Mouse (Mus musculus) brain, adult 10 weeks (tissue): ENCODE measurements around the gene Mog. TPM values are rescaled to one million over a fixed set of nuclear protein-coding genes. Genes with fewer than 3 reads are reported as not detected.

ENCODE experiments used
- polyA plus RNA-seq: library from polyadenylated mRNA; stranded (reverse); fragments of 350-450 nt; fragmentation: Illumina TruSeq; extraction: RNeasy Lipid Tissue Mini Kit (QIAGEN cat#74804); gene quantifications from one replicate; pipeline ENCODE4 v1.2.3, GENCODE M21; 2015; ENCODE audit warnings: low read depth, low replicate concordance

Mog gene
- 122 TPM for polyA plus RNA-seq

DNA sequence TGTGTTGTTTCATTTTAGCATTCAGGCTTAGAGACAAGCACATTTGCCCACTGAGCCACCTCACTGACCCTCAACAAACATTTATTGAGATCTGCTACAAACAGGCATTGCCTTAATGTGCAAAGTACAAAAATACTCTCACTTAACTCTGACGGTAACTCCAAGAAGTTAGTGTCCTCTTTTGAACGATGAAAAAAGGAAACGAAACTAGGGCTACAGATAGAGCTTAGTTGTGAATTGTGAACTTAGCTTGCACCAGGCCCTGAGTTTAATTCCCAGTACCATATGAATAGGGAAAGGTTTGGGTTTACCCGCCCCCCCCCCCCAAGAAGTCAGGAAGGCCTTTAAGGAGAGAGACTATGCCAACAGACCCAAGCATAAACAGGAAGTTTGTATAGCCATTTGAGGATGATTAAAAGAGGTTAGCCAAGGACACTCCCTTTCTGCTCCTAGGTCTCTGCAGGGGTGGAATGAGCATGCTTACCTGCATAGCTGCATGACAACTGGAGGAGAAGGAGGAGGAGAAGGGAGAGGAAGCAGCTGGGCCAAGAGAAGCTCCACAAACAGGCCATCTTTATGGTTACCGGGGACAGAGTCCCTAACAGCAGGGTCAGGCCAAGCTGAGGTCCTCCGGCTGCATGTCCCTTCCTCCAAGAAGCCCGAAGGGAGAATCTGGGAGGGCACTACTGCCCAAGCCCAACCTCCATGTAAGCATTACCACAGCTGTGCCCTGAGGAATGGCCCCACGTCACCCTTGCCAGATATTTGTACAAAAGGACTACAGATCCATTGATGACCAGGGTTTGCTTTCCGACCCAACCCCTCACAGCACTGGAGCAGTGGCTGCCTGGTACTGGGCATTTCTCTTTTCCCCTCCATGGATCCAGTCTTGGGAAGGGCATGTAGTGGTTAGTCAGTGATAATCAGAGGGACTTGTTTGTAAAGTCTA, at the start of gene Mog:
Gene Mog (minus strand): TSS at position 771 of the 949 bp plus-strand sequence.

GRCm38 (mm10) chr17:37045611-37046311, 22.6 kb upstream of the Mog start, which contains the start of gene Gabbr1:
Gene Gabbr1 (plus strand): TSS chr17:37045966.

DNA sequence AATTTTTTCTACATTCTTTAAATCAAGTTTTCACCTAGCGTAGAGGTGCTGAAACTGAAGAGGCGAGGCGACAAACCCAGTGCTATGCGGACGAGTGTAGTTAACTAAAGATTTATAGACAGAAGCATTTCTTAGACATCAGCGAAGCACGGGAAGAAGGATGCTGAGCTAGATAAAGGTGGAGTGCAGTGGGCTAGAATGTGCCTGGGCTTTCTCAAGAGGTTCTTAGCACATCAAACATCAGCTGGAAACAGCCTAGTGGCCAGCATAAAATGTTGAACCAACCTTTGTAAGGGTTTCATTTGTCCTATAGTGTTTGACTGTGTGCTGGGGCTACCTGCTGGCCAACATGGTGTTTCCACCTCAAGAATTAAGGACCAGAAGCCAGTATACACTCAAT, 22.3 kb downstream of the Mog start, which contains the start of gene Zfp57:
Gene Zfp57 (plus strand): TSS at position 301 of the 400 bp plus-strand sequence.

DNA sequence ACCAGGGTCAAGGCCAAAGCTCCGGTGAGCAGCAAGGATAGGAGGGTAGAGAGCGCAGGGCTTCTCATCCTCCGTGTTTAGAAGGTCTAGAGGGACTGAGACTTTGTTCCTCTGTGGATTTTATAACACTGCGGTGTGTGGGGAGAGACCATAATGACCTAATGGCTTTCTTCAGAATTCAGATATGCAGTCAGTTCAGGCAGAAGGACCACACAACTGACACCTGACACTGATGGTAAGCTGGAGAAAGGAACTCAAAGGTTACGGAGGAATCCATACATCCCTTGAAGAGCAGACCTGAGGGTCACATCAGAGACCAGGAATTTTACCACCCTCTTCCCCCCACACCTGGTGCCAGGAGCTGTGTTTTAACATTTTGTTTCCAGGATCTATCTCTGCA, 33.8 kb downstream of the Mog start, which contains the start of gene H2-M5:
Gene H2-M5 (minus strand): TSS at position 101 of the 400 bp plus-strand sequence.

GRCm38 (mm10) chr17:36981221-36981813, 41.9 kb downstream of the Mog start, which contains the start of gene 2410137M14Rik:
Gene 2410137M14Rik (minus strand): TSS chr17:36981237.

Other genes starting within 250 kb of the Mog start
- gene H2-M10.6, start 211.2 kb downstream of the Mog start, polyA plus RNA-seq, result not detected
- 18.4 TPM for gene Trim26, start 186.3 kb downstream of the Mog start, polyA plus RNA-seq
- not detected for gene Trim15, start 156.2 kb downstream of the Mog start, polyA plus RNA-seq
- gene Trim10, start 153.8 kb downstream of the Mog start, polyA plus RNA-seq, result not detected
- 0.42 TPM for gene Trim40, start 133.3 kb downstream of the Mog start, polyA plus RNA-seq
- gene Trim31, start 125.3 kb downstream of the Mog start, polyA plus RNA-seq, result not detected
- 5.6 TPM for gene Rnf39, start 80.5 kb downstream of the Mog start, polyA plus RNA-seq
- gene Ppp1r11, start 71.7 kb downstream of the Mog start, polyA plus RNA-seq, result 197 TPM
- gene Znrd1, start 64.8 kb downstream of the Mog start, polyA plus RNA-seq, result 60.3 TPM
- 8.0 TPM for gene Znrd1as, start 64.8 kb downstream of the Mog start, polyA plus RNA-seq
- gene 2410137M14Rik, start 42.2 kb downstream of the Mog start, polyA plus RNA-seq, result 0.74 TPM
- gene H2-M5, start 33.9 kb downstream of the Mog start, polyA plus RNA-seq, result 1.2 TPM
- 12.3 TPM for gene Zfp57, start 22.2 kb downstream of the Mog start, polyA plus RNA-seq
- 529 TPM for gene Gabbr1, start 22.6 kb upstream of the Mog start, polyA plus RNA-seq
- gene Olfr90, start 65.1 kb upstream of the Mog start, polyA plus RNA-seq, result not detected
- not detected for gene Olfr91, start 74.9 kb upstream of the Mog start, polyA plus RNA-seq
- gene Olfr92, start 96.7 kb upstream of the Mog start, polyA plus RNA-seq, result not detected
- not detected for gene Olfr93, start 138.1 kb upstream of the Mog start, polyA plus RNA-seq
- not detected for gene Ubd, start 170.5 kb upstream of the Mog start, polyA plus RNA-seq
- gene Olfr94, start 177.6 kb upstream of the Mog start, polyA plus RNA-seq, result not detected
- gene Olfr95, start 189.7 kb upstream of the Mog start, polyA plus RNA-seq, result not detected
- gene Olfr96, start 196.7 kb upstream of the Mog start, polyA plus RNA-seq, result not detected
- gene Olfr97, start 213.9 kb upstream of the Mog start, polyA plus RNA-seq, result not detected
- gene Olfr98, start 240.4 kb upstream of the Mog start, polyA plus RNA-seq, result not detected
- 5.0 TPM for gene H2-M3, start 246.8 kb upstream of the Mog start, polyA plus RNA-seq